Mouse (Mus musculus) cerebellum, adult 2 months (tissue): ENCODE measurements around the gene Sacs.

ENCODE experiments used
- CTCF ChIP-seq: fragments of 200-500 bp; IDR thresholded peaks from 2 replicates; pipeline ENCODE4 v1.5.1; 2011; ENCODE audit warnings: low read depth, mild to moderate bottlenecking, control low read depth, low read length, moderate library complexity, borderline replicate concordance; ENCODE audit not compliant: insufficient read depth
- POLR2A ChIP-seq: fragments of 200-500 bp; IDR thresholded peaks from 2 replicates; pipeline ENCODE4 v1.6.1; 2011; ENCODE audit warnings: low read length, control low read depth, borderline replicate concordance; ENCODE audit not compliant: insufficient read depth

- TF ChIP-seq CTCF (no peak), POLR2A (no peak)
Observed at GRCm38 (mm10) chr14:61232016-61232568, 93.8 kb downstream of the Sacs start.
